Mouse (Mus musculus): ENCODE data around the gene Rnf224. TPM values are rescaled to one million over a fixed set of nuclear protein-coding genes. Genes with fewer than 3 reads are reported as not detected.

Gene Rnf224
- polyA plus RNA-seq, 2 experiments: not detected

GRCm38 (mm10) chr2:25224766-25225752 is 11.5 kb downstream of the Rnf224 start:
- Histone ChIP-seq H3K4me3 (ENCODE audit: insufficient read depth in 1 of 2, low read depth in 2 of 2, low read length in 2 of 2) (peak overlapping the region; percentile 86 to 96), H3K4me1 (replicated peaks; ENCODE audit: control insufficient read depth in 2 of 2, insufficient read depth in 2 of 2, low read length in 1 of 2) (peaks cover 5 to 13% of the 10 kb centered on the region in 2 experiments), H3K27me3 (ENCODE audit: control insufficient read depth, insufficient read depth, low read length) (no peaks in the 10 kb centered on the region), H3K9ac (replicated peaks) (peak overlapping the region; percentile 84), H3K4me2 (ENCODE audit: low read depth) (peak overlapping the region; percentile 77), H3K9me3 (ENCODE audit: control insufficient read depth, low read length) (no peaks in the 10 kb centered on the region), H3K27ac (peak overlapping the region; percentile 91), H3K36me3 (replicated peaks; ENCODE audit: control insufficient read depth, insufficient read depth, low read depth) (peaks cover 24% of the 10 kb centered on the region)
- peak; percentile 87 for ATAC-seq (ENCODE audit: insufficient read depth)
- WGBS (ENCODE audit: insufficient replicate concordance): 2% methylated on average over 41 of the region's 41 CpGs
- TF ChIP-seq EP300 (IDR thresholded peaks at IDR 0.05; ENCODE audit: low read depth): no peak; the same call in 1 of the 2 replicates
- TF ChIP-seq CTCF (IDR thresholded peaks at IDR 0.05; ENCODE audit: low read depth): no peak; the same call in 1 of the 2 replicates
- peak; percentile 99 to 100 (median 99) for DNase-seq (ENCODE audit: low read depth in 3 of 3, low spot score in 3 of 3)

- Histone ChIP-seq H3K27me3 (ENCODE audit: control insufficient read depth, insufficient read depth, low read length) (no peaks in the 10 kb centered on the region), H3K36me3 (replicated peaks; ENCODE audit: control insufficient read depth, insufficient read depth, low read depth) (peaks cover 24% of the 10 kb centered on the region), H3K4me3 (ENCODE audit: insufficient read depth in 1 of 2, low read depth in 2 of 2, low read length in 2 of 2) (peak within 1 kb of the TSS; percentile 90 to 96), H3K4me1 (replicated peaks; ENCODE audit: control insufficient read depth in 2 of 2, insufficient read depth in 2 of 2, low read length in 1 of 2) (peaks cover 5 to 13% of the 10 kb centered on the region in 2 experiments), H3K9me3 (ENCODE audit: control insufficient read depth, low read length) (no peaks in the 10 kb centered on the region), H3K9ac (replicated peaks) (peak within 1 kb of the TSS; percentile 100), H3K4me2 (ENCODE audit: low read depth) (peak within 1 kb of the TSS; percentile 81), H3K27ac (peak within 1 kb of the TSS; percentile 100)
- TF ChIP-seq EP300 (IDR thresholded peaks at IDR 0.05; ENCODE audit: low read depth) (0 out of 2 replicates have a peak, but pooled peaks have one; percentile 43), CTCF (IDR thresholded peaks at IDR 0.05; ENCODE audit: low read depth) (peak; percentile 43)
- 0% methylated on average over 17 of the region's 17 CpGs for whole genome bisulfite sequencing (ENCODE audit: insufficient replicate concordance)
- ATAC-seq (ENCODE audit: insufficient read depth) (no peak), DNase-seq (ENCODE audit: low read depth in 3 of 3, low spot score in 3 of 3) (no peak)
Observed at GRCm38 (mm10) chr2:25224492-25224765, 12.2 kb downstream of the Rnf224 start, which contains the start of gene Tubb4b. Gene Tubb4b (minus strand): TSS chr2:25224702.

DNA sequence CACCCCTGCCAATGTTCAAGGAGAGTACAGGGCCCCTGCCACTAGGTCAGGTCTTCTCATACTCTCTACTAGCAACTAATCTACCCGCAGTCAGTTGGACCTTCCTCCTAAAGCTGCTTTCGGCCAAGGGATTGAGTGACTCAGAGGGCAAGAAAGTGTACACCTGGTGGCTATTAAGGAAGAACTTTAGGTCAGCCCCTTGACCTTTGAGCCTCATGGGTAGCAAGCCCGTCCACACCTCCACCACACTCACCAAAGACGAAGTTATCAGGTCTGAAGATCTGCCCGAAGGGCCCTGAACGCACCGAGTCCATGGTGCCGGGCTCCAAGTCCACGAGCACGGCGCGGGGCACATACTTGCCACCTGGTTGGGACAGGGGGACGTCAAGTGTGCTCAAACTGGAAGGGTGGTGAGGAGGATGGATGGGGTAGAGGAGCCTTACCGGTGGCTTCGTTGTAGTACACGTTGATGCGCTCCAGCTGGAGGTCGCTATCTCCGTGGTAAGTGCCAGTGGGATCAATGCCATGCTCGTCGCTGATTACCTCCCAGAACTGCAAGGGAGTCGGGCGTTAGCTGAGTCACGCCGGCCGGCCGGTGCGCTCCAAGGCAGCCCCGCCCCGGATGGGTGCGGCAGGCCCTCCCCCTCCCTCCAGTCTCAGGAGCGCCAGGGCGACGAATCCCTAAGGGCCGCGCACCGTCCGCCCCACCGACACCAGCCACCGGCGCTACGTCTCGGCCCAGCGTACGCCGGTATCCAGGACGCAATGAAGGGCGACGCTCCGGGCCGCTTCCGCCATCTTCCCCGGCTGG is 12.7 kb downstream of the Rnf224 start:
- Histone ChIP-seq H3K9ac (replicated peaks) (peak overlapping the region; percentile 100), H3K36me3 (replicated peaks; ENCODE audit: control insufficient read depth, insufficient read depth, low read depth) (peaks cover 24% of the 10 kb centered on the region), H3K4me2 (ENCODE audit: low read depth) (peak overlapping the region; percentile 81), H3K27me3 (ENCODE audit: control insufficient read depth, insufficient read depth, low read length) (no peaks in the 10 kb centered on the region), H3K4me1 (replicated peaks; ENCODE audit: control insufficient read depth in 2 of 2, insufficient read depth in 2 of 2, low read length in 1 of 2) (peaks cover 5 to 13% of the 10 kb centered on the region in 2 experiments), H3K27ac (peak overlapping the region; percentile 100), H3K9me3 (ENCODE audit: control insufficient read depth, low read length) (no peaks in the 10 kb centered on the region), H3K4me3 (ENCODE audit: insufficient read depth in 1 of 2, low read depth in 2 of 2, low read length in 2 of 2) (peak overlapping the region; percentile 90 to 96)
- ATAC-seq (ENCODE audit: insufficient read depth): peak; percentile 76
- TF ChIP-seq CTCF (IDR thresholded peaks at IDR 0.05; ENCODE audit: low read depth) (no peak), EP300 (IDR thresholded peaks at IDR 0.05; ENCODE audit: low read depth) (peak; percentile 39; the same call in 1 of the 2 replicates)
- under 1% methylated on average over 52 of the region's 53 CpGs for WGBS (ENCODE audit: insufficient replicate concordance)
- DNase-seq (ENCODE audit: low read depth in 3 of 3, low spot score in 3 of 3): peak; percentile 86 to 90 (median 87)

- Histone ChIP-seq H3K4me1 (replicated peaks; ENCODE audit: control insufficient read depth in 2 of 2, insufficient read depth in 2 of 2, low read length in 1 of 2) (peaks cover 5 to 10% of the 10 kb centered on the region in 2 experiments), H3K36me3 (replicated peaks; ENCODE audit: control insufficient read depth, insufficient read depth, low read depth) (peaks cover 24% of the 10 kb centered on the region), H3K27ac (no peak overlapping the region), H3K27me3 (ENCODE audit: control insufficient read depth, insufficient read depth, low read length) (no peaks in the 10 kb centered on the region), H3K9ac (replicated peaks) (no peak overlapping the region), H3K9me3 (ENCODE audit: control insufficient read depth, low read length) (no peaks in the 10 kb centered on the region), H3K4me3 (ENCODE audit: insufficient read depth in 1 of 2, low read depth in 2 of 2, low read length in 2 of 2) (0 out of 4 replicates have a peak overlapping the region, but pooled peaks of 1 of the 2 experiments have one; percentile 8), H3K4me2 (ENCODE audit: low read depth) (no peak overlapping the region)
- TF ChIP-seq CTCF (IDR thresholded peaks at IDR 0.05; ENCODE audit: low read depth) (no peak), EP300 (IDR thresholded peaks at IDR 0.05; ENCODE audit: low read depth) (no peak)
- 61% methylated on average over 5 of the region's 5 CpGs for WGBS (ENCODE audit: insufficient replicate concordance)
- no peak for DNase-seq (ENCODE audit: low read depth in 3 of 3, low spot score in 3 of 3)
- no peak for ATAC-seq (ENCODE audit: insufficient read depth)
Observed at GRCm38 (mm10) chr2:25221331-25221772, 15.2 kb downstream of the Rnf224 start.

All from liver, embryonic 14.5 days (tissue).